Mouse (Mus musculus): Measurements from ENCODE around the gene Pdcd1lg2. TPM values are rescaled to one million over a fixed set of nuclear protein-coding genes. Genes with fewer than 3 reads are reported as not detected.
A peak's percentile ranks its signal among the peaks of the same experiment; 100 is the strongest.

Pdcd1lg2 gene
- polyA plus RNA-seq, 1 experiment from 2014 or later = not detected

DNA sequence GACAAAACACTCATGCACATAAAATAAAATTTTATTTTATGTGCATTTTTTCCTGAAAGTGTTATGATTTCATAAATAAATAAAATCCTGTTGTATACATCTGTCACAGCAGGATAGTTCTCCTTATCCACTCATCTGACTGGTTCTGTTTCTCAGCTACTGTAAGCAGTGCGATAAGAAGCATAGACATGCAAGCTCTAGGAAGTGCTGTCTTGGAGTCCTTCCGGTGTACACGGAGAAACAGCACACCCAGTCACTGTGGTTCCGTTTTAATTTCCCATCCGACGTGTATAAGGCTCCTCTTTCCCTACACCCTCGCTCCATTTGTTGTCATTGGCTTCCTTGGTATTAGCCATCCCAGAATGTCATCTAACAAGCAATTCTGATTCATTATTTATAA, 87.2 kb downstream of the Pdcd1lg2 start:
- Histone ChIP-seq H3K4me2 (ENCODE audit: low read depth, low read length) (no peak overlapping the region), H3K9ac (ENCODE audit: low read depth, low read length) (no peak overlapping the region), H3K27ac (replicated peaks; ENCODE audit: low read depth, low read length) (no peak overlapping the region), H3K4me3 (ENCODE audit: low read depth, low read length) (no peak overlapping the region), H3K27me3 (replicated peaks; ENCODE audit: control insufficient read depth, insufficient read depth, low read length) (no peaks in the 10 kb centered on the region), H3K36me3 (ENCODE audit: control insufficient read depth, insufficient read depth, low read length) (no peaks in the 10 kb centered on the region), H3K4me1 (ENCODE audit: control insufficient read depth, insufficient read depth, low read length) (peaks cover 4% of the 10 kb centered on the region; the same call in 1 of the 2 replicates), H3K9me3 (ENCODE audit: control insufficient read depth, low read length) (no peaks in the 10 kb centered on the region)
- 75% methylated on average over 7 of the region's 7 CpGs for WGBS
- ATAC-seq (ENCODE audit: low read depth) = no peak
- DNase-seq (ENCODE audit: low spot score) = no peak

DNA sequence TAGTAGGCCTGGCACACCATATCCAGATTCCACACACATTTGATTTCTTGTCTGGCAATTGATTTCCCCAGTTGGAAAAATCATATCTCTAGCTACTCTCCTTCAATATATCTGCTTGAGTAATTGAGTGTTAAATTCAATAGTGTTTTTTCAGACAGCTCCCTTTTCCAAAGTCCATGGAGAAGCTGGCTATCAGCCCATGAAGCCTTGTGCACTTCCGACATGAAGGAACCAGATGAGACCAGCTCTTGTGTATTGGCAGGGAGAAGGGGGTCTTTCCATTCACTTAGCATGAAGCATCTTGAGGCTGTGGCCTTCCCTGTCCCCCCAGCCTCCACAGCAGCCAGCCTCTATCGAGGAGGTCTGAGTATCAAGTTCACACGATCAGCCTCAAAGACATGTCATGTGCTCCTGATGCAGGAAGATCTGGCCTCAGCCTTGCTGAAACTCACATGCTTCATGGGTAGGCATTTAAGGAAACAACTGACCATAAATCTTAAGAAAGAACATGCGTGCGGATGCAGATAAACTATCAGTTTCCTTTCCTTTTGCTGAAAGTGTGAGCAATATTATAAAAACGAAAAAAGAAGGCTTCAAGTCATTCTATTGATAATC, 88.2 kb downstream of the Pdcd1lg2 start:
- ATAC-seq (ENCODE audit: low read depth) (no peak), DNase-seq (ENCODE audit: low spot score) (no peak)
- H3K4me2 ChIP-seq (ENCODE audit: low read depth, low read length) = no peak overlapping the region
- H3K36me3 ChIP-seq (ENCODE audit: control insufficient read depth, insufficient read depth, low read length) = no peaks in the 10 kb centered on the region
- WGBS = 71% methylated on average over 6 of the region's 6 CpGs
- H3K9me3 ChIP-seq (ENCODE audit: control insufficient read depth, low read length) = no peaks in the 10 kb centered on the region
- H3K4me3 ChIP-seq (ENCODE audit: low read depth, low read length) = no peak overlapping the region
- no peaks in the 10 kb centered on the region for H3K27me3 ChIP-seq (replicated peaks; ENCODE audit: control insufficient read depth, insufficient read depth, low read length)
- no peak overlapping the region for H3K9ac ChIP-seq (ENCODE audit: low read depth, low read length)
- H3K4me1 ChIP-seq (ENCODE audit: control insufficient read depth, insufficient read depth, low read length) = peaks cover 4% of the 10 kb centered on the region; the same call in 1 of the 2 replicates
- H3K27ac ChIP-seq (replicated peaks; ENCODE audit: low read depth, low read length) = no peak overlapping the region

DNA sequence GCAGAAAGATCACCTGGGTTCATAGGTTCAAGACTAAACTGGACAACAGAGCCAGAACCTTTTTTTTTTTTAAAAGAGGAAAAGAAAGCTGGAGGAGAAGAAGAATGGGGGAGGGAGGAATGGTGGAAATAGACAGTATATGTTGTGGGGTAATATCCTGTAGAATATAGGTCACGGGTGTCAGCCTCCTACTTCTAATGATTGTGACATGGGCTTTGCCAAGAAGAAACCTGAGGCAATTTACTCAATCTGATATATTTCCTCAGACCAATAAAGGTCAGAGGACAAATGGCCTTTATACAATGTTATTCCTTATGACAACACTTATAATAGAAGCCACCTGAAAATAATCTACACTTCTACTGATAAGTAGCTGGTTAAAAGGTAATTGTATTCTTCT, 89.6 kb downstream of the Pdcd1lg2 start:
- no peak for ATAC-seq (ENCODE audit: low read depth)
- H3K9ac ChIP-seq (ENCODE audit: low read depth, low read length) = no peak overlapping the region
- H3K27me3 ChIP-seq (replicated peaks; ENCODE audit: control insufficient read depth, insufficient read depth, low read length) = no peaks in the 10 kb centered on the region
- H3K4me1 ChIP-seq (ENCODE audit: control insufficient read depth, insufficient read depth, low read length) = peaks cover 5% of the 10 kb centered on the region; the same call in 1 of the 2 replicates
- no peaks in the 10 kb centered on the region for H3K36me3 ChIP-seq (ENCODE audit: control insufficient read depth, insufficient read depth, low read length)
- H3K27ac ChIP-seq (replicated peaks; ENCODE audit: low read depth, low read length) = no peak overlapping the region
- no peak for DNase-seq (ENCODE audit: low spot score)
- no peaks in the 10 kb centered on the region for H3K9me3 ChIP-seq (ENCODE audit: control insufficient read depth, low read length)
- 81% methylated on average over 1 of the region's 1 CpGs for WGBS
- no peak overlapping the region for H3K4me2 ChIP-seq (ENCODE audit: low read depth, low read length)
- no peak overlapping the region for H3K4me3 ChIP-seq (ENCODE audit: low read depth, low read length)

DNA sequence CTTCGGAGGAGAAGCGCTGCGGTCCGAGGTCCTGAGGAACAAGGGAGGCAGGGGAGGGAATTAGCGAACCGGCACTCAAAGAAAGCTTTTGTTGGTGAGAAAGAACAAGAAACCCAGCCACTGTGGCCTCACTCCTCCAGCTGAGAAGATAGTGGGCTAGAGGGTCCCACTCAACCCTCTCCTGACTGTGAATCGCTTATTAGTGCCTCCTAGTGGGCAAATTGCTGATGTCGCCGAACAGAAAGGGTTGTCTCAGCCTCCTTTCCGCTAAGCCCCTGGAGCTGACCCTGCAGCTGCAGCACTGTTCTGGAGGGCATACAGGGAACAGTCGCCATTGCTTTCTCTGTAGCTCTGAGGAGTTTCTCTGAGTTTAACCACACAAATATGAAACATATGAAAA, 90.4 kb downstream of the Pdcd1lg2 start:
- H3K27ac ChIP-seq (replicated peaks; ENCODE audit: low read depth, low read length) = no peak overlapping the region
- peaks cover 7% of the 10 kb centered on the region; the same call in 1 of the 2 replicates for H3K4me1 ChIP-seq (ENCODE audit: control insufficient read depth, insufficient read depth, low read length)
- H3K36me3 ChIP-seq (ENCODE audit: control insufficient read depth, insufficient read depth, low read length) = no peaks in the 10 kb centered on the region
- H3K9me3 ChIP-seq (ENCODE audit: control insufficient read depth, low read length) = no peaks in the 10 kb centered on the region
- ATAC-seq (ENCODE audit: low read depth) (peak; percentile 76), DNase-seq (ENCODE audit: low spot score) (no peak)
- no peaks in the 10 kb centered on the region for H3K27me3 ChIP-seq (replicated peaks; ENCODE audit: control insufficient read depth, insufficient read depth, low read length)
- H3K9ac ChIP-seq (ENCODE audit: low read depth, low read length) = peak overlapping the region; percentile 25; the same call in 1 of the 2 replicates
- 48% methylated on average over 11 of the region's 11 CpGs for WGBS
- H3K4me2 ChIP-seq (ENCODE audit: low read depth, low read length) = peak overlapping the region; percentile 46
- H3K4me3 ChIP-seq (ENCODE audit: low read depth, low read length) = peak overlapping the region; percentile 22

DNA sequence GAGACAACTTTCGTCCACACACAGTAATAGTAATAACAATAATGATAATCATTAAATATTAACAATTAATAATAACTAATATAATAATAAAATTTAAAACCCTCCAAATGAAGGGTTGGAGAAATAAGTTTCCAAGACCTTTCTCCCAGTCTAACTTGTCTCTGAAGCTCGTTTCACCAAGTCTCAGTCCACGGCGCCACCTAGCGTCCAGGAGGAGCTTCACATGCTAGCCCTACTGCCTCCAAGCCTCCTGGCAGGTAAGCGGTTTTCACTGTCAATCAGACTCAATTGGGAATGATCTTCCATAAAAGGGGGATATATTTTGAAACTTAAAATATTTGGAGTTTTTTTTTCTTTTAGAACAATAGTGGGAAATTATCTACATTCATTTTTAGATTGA, 90.8 kb downstream of the Pdcd1lg2 start:
- peak; percentile 81 for DNase-seq (ENCODE audit: low spot score)
- 11% methylated on average over 6 of the region's 6 CpGs for WGBS
- H3K4me2 ChIP-seq (ENCODE audit: low read depth, low read length) = peak overlapping the region; percentile 46
- peaks cover 7% of the 10 kb centered on the region; the same call in 1 of the 2 replicates for H3K4me1 ChIP-seq (ENCODE audit: control insufficient read depth, insufficient read depth, low read length)
- no peaks in the 10 kb centered on the region for H3K9me3 ChIP-seq (ENCODE audit: control insufficient read depth, low read length)
- H3K36me3 ChIP-seq (ENCODE audit: control insufficient read depth, insufficient read depth, low read length) = no peaks in the 10 kb centered on the region
- H3K9ac ChIP-seq (ENCODE audit: low read depth, low read length) = no peak overlapping the region
- no peak overlapping the region for H3K27ac ChIP-seq (replicated peaks; ENCODE audit: low read depth, low read length)
- peak overlapping the region; percentile 22 for H3K4me3 ChIP-seq (ENCODE audit: low read depth, low read length)
- ATAC-seq (ENCODE audit: low read depth) = peak; percentile 78; the same call in 1 of the 2 replicates
- H3K27me3 ChIP-seq (replicated peaks; ENCODE audit: control insufficient read depth, insufficient read depth, low read length) = no peaks in the 10 kb centered on the region

DNA sequence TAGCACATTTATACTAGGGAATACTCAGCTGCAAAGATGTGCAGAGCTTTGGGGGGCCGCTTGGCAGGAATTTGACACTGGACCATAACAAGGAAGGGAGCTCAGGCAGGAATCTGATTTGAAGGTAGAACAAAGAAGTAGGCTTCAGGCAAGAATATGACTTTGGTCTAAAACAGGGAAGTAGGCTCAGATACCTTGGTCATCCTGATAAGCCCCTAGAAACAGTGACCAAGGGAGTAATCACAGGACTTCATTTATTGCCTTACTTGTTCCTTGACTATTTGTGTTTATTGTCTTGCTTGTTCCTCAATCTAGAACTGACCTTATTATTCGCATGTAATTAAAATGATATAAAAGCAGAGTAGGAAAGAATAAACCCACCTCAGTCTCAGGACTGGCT, 93.4 kb downstream of the Pdcd1lg2 start:
- Histone ChIP-seq H3K4me2 (ENCODE audit: low read depth, low read length) (no peak overlapping the region), H3K27ac (replicated peaks; ENCODE audit: low read depth, low read length) (no peak overlapping the region), H3K27me3 (replicated peaks; ENCODE audit: control insufficient read depth, insufficient read depth, low read length) (no peaks in the 10 kb centered on the region), H3K9ac (ENCODE audit: low read depth, low read length) (no peak overlapping the region), H3K4me3 (ENCODE audit: low read depth, low read length) (no peak overlapping the region), H3K36me3 (ENCODE audit: control insufficient read depth, insufficient read depth, low read length) (no peaks in the 10 kb centered on the region), H3K9me3 (ENCODE audit: control insufficient read depth, low read length) (no peaks in the 10 kb centered on the region), H3K4me1 (ENCODE audit: control insufficient read depth, insufficient read depth, low read length) (peaks cover 7% of the 10 kb centered on the region; the same call in 1 of the 2 replicates)
- ATAC-seq (ENCODE audit: low read depth) (no peak), DNase-seq (ENCODE audit: low spot score) (no peak)
- WGBS = 79% methylated on average over 2 of the region's 2 CpGs

DNA sequence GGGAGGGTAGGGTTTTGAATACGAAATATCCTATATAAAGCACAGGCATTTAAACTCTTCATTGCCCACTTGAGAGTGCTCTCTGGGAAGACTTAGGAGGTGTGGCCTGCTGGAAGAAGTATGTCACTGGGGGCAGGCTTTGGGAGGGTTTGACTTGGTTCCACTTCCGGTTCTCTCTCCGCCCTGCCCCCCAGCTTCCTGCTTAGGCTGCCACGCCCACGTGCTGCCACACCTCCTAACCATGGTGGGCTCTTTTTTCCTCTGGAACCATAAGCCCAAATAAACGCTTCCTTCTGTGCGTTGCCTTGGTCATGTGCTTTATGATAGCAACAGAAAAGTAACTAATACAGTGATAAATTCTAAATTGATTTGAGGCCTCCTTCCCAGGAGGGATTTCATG, 94.9 kb downstream of the Pdcd1lg2 start:
- 70% methylated on average over 7 of the region's 7 CpGs for whole genome bisulfite sequencing
- no peak for DNase-seq (ENCODE audit: low spot score)
- Histone ChIP-seq H3K4me2 (ENCODE audit: low read depth, low read length) (no peak overlapping the region), H3K4me3 (ENCODE audit: low read depth, low read length) (no peak overlapping the region), H3K36me3 (ENCODE audit: control insufficient read depth, insufficient read depth, low read length) (no peaks in the 10 kb centered on the region), H3K4me1 (ENCODE audit: control insufficient read depth, insufficient read depth, low read length) (peaks cover 7% of the 10 kb centered on the region; the same call in 1 of the 2 replicates), H3K9me3 (ENCODE audit: control insufficient read depth, low read length) (no peaks in the 10 kb centered on the region), H3K27me3 (replicated peaks; ENCODE audit: control insufficient read depth, insufficient read depth, low read length) (no peaks in the 10 kb centered on the region), H3K9ac (ENCODE audit: low read depth, low read length) (no peak overlapping the region), H3K27ac (replicated peaks; ENCODE audit: low read depth, low read length) (peak overlapping the region; percentile 25; the same call in 1 of the 2 replicates)
- ATAC-seq (ENCODE audit: low read depth) = no peak

DNA sequence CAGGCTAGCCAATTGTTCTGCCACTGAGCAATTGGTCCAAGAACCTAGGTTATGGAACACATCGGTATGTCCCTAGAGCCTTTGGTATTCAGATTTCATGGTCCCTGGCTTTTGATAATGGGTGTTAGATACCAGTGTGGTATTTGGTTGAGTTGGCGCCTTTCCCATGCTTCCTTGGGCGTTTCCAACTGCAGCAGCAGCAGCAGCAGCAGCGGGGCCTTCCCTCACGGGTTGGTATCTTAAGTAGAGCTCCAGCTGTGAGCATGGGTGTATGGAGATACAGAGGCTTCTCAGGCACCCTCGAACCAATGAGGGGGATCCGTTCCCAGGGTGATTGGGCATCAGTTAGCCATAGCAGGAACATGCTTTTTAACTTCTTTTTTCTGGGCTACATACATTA, 97.5 kb downstream of the Pdcd1lg2 start:
- H3K36me3 ChIP-seq (ENCODE audit: control insufficient read depth, insufficient read depth, low read length) = no peaks in the 10 kb centered on the region
- no peaks in the 10 kb centered on the region for H3K27me3 ChIP-seq (replicated peaks; ENCODE audit: control insufficient read depth, insufficient read depth, low read length)
- peak; percentile 59 for DNase-seq (ENCODE audit: low spot score)
- H3K4me1 ChIP-seq (ENCODE audit: control insufficient read depth, insufficient read depth, low read length) = 0 out of 2 replicates have a peak, but pooled peaks cover 3% of the 10 kb centered on the region
- H3K27ac ChIP-seq (replicated peaks; ENCODE audit: low read depth, low read length) = no peak overlapping the region
- H3K9ac ChIP-seq (ENCODE audit: low read depth, low read length) = no peak overlapping the region
- no peak overlapping the region for H3K4me2 ChIP-seq (ENCODE audit: low read depth, low read length)
- H3K4me3 ChIP-seq (ENCODE audit: low read depth, low read length) = no peak overlapping the region
- no peak for ATAC-seq (ENCODE audit: low read depth)
- no peaks in the 10 kb centered on the region for H3K9me3 ChIP-seq (ENCODE audit: control insufficient read depth, low read length)
- WGBS = 62% methylated on average over 7 of the region's 7 CpGs

DNA sequence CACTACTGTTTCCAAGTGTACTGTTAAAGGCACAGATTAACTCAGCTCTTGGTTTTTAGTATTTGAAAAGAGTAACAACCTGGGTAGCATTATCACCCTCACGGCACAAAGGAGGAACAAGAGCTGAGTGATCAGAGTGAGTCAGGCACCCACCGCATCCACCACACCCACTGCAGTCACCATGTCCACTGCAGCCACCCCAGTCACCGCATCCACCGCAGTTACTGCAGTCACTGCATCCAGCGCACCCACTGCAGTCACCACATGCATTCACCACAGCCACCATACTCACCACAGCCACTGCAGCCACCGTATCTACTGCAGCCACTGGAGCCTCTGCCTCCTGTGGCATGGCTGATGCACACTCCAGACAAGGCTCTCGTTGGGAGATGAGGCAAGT, 99.1 kb downstream of the Pdcd1lg2 start:
- no peak overlapping the region for H3K27ac ChIP-seq (replicated peaks; ENCODE audit: low read depth, low read length)
- no peak overlapping the region for H3K4me2 ChIP-seq (ENCODE audit: low read depth, low read length)
- 91% methylated on average over 7 of the region's 7 CpGs for WGBS
- ATAC-seq (ENCODE audit: low read depth) (no peak), DNase-seq (ENCODE audit: low spot score) (no peak)
- H3K4me1 ChIP-seq (ENCODE audit: control insufficient read depth, insufficient read depth, low read length) = 0 out of 2 replicates have a peak, but pooled peaks cover 3% of the 10 kb centered on the region
- H3K9ac ChIP-seq (ENCODE audit: low read depth, low read length) = no peak overlapping the region
- no peaks in the 10 kb centered on the region for H3K27me3 ChIP-seq (replicated peaks; ENCODE audit: control insufficient read depth, insufficient read depth, low read length)
- peaks cover 4% of the 10 kb centered on the region; the same call in 1 of the 2 replicates for H3K9me3 ChIP-seq (ENCODE audit: control insufficient read depth, low read length)
- H3K4me3 ChIP-seq (ENCODE audit: low read depth, low read length) = no peak overlapping the region
- H3K36me3 ChIP-seq (ENCODE audit: control insufficient read depth, insufficient read depth, low read length) = no peaks in the 10 kb centered on the region; the same call in 1 of the 2 replicates
